Mouse (Mus musculus) limb, embryonic 14.5 days (tissue): ENCODE results near the gene Ssr2. TPM values are rescaled to one million over a fixed set of nuclear protein-coding genes. Genes with fewer than 3 reads are reported as not detected.
"Not testable (repeated sequence)": the region's sequence is repeated elsewhere in the genome, so short reads cannot be mapped to it uniquely, and the experiment has no call there.

ENCODE experiments used
- ATAC-seq: fragments of 200-750 bp; cut with Nextera tagmentation; 2 replicates; pipeline ENCODE4 v1.8.0; 2017; ENCODE audit warnings: low read depth, moderate number of reproducible peaks, moderate TSS enrichment; ENCODE audit not compliant: low FRiP score
- DNase-seq: peaks from one replicate; pipeline ENCODE4 v3.0.0-alpha.2; 2015; ENCODE audit warnings: low spot score
- H3K27ac ChIP-seq: fragments of 300-500 bp; sonication (generic); replicated peaks from 2 replicates; pipeline ENCODE4 v1.5.1; 2014; ENCODE audit warnings: low read depth, mild to moderate bottlenecking, low read length, moderate library complexity, mixed read lengths
- H3K27me3 ChIP-seq: fragments of 300-500 bp; sonication (generic); 2 replicates; pipeline ENCODE4 v1.6.1; 2014; ENCODE audit warnings: low read length, mixed read lengths; ENCODE audit not compliant: control insufficient read depth, insufficient read depth
- H3K36me3 ChIP-seq: fragments of 300-500 bp; sonication (generic); 2 replicates; pipeline ENCODE4 v1.6.1; 2014; ENCODE audit warnings: mild to moderate bottlenecking, low read length, moderate library complexity, mixed read lengths; ENCODE audit not compliant: control insufficient read depth, insufficient read depth
- H3K4me1 ChIP-seq: fragments of 300-500 bp; sonication (generic); 2 replicates; pipeline ENCODE4 v1.6.1; 2014; ENCODE audit warnings: antibody characterized with exemption, low read length, mixed read lengths; ENCODE audit not compliant: control insufficient read depth, insufficient read depth
- H3K4me2 ChIP-seq: fragments of 300-500 bp; sonication (generic); replicated peaks from 2 replicates; pipeline ENCODE4 v1.6.1; 2014; ENCODE audit warnings: low read depth, mild to moderate bottlenecking, low read length, moderate library complexity; ENCODE audit not compliant: severe bottlenecking
- H3K4me3 ChIP-seq: fragments of 300-500 bp; sonication (generic); replicated peaks from 2 replicates; pipeline ENCODE4 v1.5.1; 2014; ENCODE audit warnings: low read length
- H3K9ac ChIP-seq: fragments of 300-500 bp; sonication (generic); 2 replicates; pipeline ENCODE4 v1.6.1; 2014; ENCODE audit warnings: mild to moderate bottlenecking, low read depth, low read length, moderate library complexity; ENCODE audit not compliant: severe bottlenecking
- H3K9me3 ChIP-seq: fragments of 300-500 bp; sonication (generic); 2 replicates; pipeline ENCODE4 v1.6.1; 2016; ENCODE audit warnings: low read length; ENCODE audit not compliant: control insufficient read depth
- POLR2A ChIP-seq: fragments of 200-500 bp; IDR thresholded peaks from 2 replicates; pipeline ENCODE4 v1.8.0; 2012; ENCODE audit warnings: inconsistent platforms, mild to moderate bottlenecking, moderate library complexity, borderline replicate concordance; ENCODE audit not compliant: insufficient read depth, insufficient read length; ENCODE audit errors: extremely low read depth
- WGBS: fragments of 180-500 bp; shearing (Covaris S2); extraction: QIAGEN DNeasy Blood & Tissue Kit; methylation state at CpG from one replicate; pipeline ENCODE4 v1.1.7; 2014; 5-methylcytosine and 5-hydroxymethylcytosine counted together
- polyA plus RNA-seq, 2 experiments: library from polyadenylated mRNA; depleted of rRNA in 1 of 2; stranded (reverse) in 1 of 2; unstranded in 1 of 2; fragments of >200 nt; fragmentation: Nextera tagmentation in 1 of 2; extraction: Ambion mirVana in 1 of 2; gene quantifications; 2 replicates each; pipeline versions ENCODE4 v1.2.1 to v1.2.3; 2012 to 2014

Gene Ssr2
- polyA plus RNA-seq, 2 experiments = 325 to 422 TPM

DNA sequence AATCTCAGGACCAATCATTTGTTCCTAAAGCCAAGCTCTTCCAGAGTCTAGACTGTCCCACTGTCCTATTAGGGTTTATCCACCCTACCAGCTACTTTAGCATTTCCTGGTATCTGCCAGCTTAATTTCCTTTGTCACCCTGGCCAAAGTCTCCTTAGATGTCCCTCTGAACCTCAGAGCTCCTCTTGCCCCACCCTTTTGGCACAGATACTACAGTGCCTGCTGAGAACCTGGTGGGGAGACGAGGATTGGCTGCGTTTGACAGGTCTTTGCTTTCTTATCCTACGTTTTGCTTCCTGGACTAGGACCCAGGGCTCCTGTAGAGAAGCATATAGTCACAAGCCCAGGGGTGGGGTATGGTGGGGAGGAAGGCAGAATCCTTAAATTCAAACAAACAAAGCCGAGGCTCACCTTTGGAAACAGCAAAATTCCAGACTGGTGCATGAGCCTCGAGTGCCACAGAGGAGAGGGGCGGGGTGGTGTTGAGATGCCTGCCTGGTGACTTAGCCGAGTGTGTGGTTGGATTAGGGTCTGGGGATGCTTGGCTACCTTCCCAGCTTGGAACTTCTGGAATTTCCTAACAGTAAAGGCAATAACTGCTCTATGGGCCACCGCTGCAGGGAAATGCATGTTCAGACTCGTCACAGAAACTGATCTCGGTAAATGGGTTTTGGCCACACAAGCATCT, 18.4 kb downstream of the Ssr2 start:
- 36% methylated on average over 10 of the region's 10 CpGs for WGBS
- Histone ChIP-seq H3K4me3 (no peak overlapping the region), H3K9ac (no peak overlapping the region), H3K9me3 (no peaks in the 10 kb centered on the region), H3K4me1 (peaks cover 5% of the 10 kb centered on the region; the same call in 1 of the 2 replicates), H3K27me3 (no peaks in the 10 kb centered on the region), H3K36me3 (no peaks in the 10 kb centered on the region; the same call in 1 of the 2 replicates), H3K4me2 (peak overlapping the region; percentile 22; the same call in 1 of the 2 replicates), H3K27ac (no peak overlapping the region)
- ATAC-seq (peak; percentile 38; the same call in 1 of the 2 replicates), DNase-seq (peak; percentile 73)
- TF ChIP-seq POLR2A = no peak

DNA sequence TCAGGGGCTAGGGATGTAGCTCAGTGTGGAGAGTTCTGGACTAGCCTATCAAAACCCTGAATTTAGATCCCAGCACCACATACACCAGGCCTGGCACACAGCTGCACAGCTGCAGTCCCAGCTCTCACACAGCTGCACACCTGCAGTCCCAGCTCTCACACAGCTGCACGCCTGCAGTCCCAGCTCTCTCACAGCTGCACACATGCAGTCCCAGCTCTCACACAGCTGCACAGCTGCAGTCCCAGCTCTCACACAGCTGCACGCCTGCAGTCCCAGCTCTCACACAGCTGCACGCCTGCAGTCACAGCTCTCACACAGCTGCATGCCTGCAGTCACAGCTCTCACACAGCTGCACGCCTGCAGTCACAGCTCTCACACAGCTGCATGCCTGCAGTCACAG, 20.9 kb downstream of the Ssr2 start:
- not testable (repeated sequence) for H3K4me1 ChIP-seq

DNA sequence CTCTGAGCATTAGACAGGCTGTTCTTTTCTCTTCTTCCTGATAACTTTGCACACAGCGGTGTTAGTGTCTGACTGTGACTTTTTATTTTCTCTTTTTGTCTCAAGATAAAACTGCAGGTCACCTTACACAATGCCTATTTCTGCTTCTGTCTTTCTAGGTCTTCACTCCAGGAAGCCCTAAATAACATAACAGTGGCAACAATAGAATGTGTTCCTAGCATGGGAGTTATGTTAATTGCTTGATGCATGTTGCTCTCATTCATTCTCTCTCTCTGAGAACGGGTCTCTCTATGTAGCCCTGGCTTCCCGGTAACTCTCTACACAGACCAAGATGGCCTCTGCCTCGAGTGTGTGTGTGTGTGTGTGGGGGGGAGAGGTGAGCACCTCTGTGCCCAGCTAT, 26.8 kb downstream of the Ssr2 start:
- Histone ChIP-seq H3K4me2 (no peak overlapping the region), H3K4me1 (0 out of 2 replicates have a peak, but pooled peaks cover 2% of the 10 kb centered on the region), H3K27me3 (no peaks in the 10 kb centered on the region), H3K27ac (no peak overlapping the region), H3K9ac (no peak overlapping the region), H3K9me3 (no peaks in the 10 kb centered on the region), H3K4me3 (no peak overlapping the region), H3K36me3 (no peaks in the 10 kb centered on the region)
- ATAC-seq (no peak), DNase-seq (no peak)
- no peak for TF ChIP-seq POLR2A
- 79% methylated on average over 4 of the region's 4 CpGs for WGBS

More for the DNA sequence above, 20.9 kb downstream of the Ssr2 start:
- not testable (repeated sequence) for H3K36me3 ChIP-seq, H3K9me3 ChIP-seq, DNase-seq, H3K9ac ChIP-seq, H3K4me2 ChIP-seq, H3K27ac ChIP-seq, H3K4me3 ChIP-seq, H3K27me3 ChIP-seq, ATAC-seq
- 68% methylated on average over 4 of the region's 4 CpGs for WGBS

DNA sequence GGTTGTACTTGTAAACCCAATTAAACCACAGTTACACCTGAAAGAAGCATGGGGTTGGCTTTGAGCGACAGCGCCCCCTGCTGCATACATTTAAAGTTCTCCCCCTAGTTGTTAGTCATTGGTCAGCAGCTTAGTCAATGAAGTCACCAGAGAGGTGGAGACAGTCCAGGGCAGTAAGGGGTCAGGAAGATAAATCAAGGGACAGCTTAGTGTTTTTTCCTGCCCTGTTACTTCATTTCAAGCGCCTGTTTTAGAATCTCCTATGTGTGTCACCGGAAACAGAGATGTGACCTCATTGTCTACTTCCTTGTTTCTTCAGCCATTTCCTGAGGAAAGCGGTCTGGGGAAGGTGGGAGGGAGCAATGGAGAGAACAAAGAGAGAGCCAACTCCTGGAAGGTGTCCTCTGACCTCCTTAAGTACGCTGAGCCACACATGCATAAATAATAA, 28.1 kb downstream of the Ssr2 start:
- Histone ChIP-seq H3K36me3 (no peaks in the 10 kb centered on the region), H3K27me3 (no peaks in the 10 kb centered on the region), H3K9ac (no peak overlapping the region), H3K4me3 (no peak overlapping the region), H3K4me1 (0 out of 2 replicates have a peak, but pooled peaks cover 7% of the 10 kb centered on the region), H3K4me2 (no peak overlapping the region), H3K9me3 (no peaks in the 10 kb centered on the region), H3K27ac (no peak overlapping the region)
- no peak for ATAC-seq
- peak; percentile 65 for DNase-seq
- 24% methylated on average over 6 of the region's 6 CpGs for WGBS
- TF ChIP-seq POLR2A = no peak

DNA sequence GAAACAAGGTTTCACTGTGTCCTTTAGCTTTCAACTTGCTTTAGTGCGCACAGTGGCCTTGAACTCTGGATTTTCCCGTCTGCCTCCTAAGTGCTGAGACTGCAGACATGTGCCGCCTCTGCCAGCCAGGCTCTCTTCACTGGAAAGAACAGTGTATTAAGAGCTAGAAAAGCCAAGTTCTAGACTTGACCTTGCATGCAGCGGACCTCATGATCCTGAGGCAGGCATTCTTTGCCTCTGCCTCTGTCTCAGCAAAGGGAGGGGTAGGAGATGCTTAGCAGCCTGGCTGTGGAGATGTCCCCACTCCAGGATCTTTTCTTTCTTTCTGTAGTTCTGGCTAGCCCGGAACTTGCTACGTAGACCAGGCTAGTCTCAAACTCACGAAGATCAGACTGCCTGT, 29.2 kb downstream of the Ssr2 start:
- DNase-seq (no peak), ATAC-seq (no peak)
- Histone ChIP-seq H3K4me1 (0 out of 2 replicates have a peak, but pooled peaks cover 7% of the 10 kb centered on the region), H3K4me3 (no peak overlapping the region), H3K27me3 (no peaks in the 10 kb centered on the region), H3K9me3 (no peaks in the 10 kb centered on the region), H3K27ac (no peak overlapping the region), H3K36me3 (no peaks in the 10 kb centered on the region), H3K9ac (no peak overlapping the region), H3K4me2 (no peak overlapping the region)
- no peak for TF ChIP-seq POLR2A
- 88% methylated on average over 7 of the region's 7 CpGs for WGBS

DNA sequence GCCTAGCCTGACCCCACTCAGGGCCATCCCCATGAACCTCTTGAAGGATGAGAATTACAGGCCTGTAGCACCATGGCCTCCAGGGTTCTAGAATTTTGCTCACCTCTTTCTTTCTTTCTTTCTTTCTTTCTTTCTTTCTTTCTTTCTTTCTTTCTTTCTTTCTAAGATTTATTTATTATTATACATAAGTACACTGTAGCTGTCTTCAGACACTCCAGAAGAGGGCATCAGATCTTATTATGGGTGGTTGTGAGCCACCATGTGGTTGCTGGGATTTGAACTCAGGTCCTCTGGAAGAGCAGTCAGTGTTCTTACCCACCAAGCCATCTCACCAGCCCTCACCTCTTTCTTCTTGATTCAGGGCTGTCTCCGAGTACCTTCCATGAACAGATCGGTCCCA, 30.0 kb downstream of the Ssr2 start, which contains the start of gene Arhgef2:
Gene Arhgef2 (plus strand): TSS at position 301 of the 400 bp plus-strand sequence.
- WGBS = 90% methylated on average over 2 of the region's 2 CpGs
- H3K36me3 ChIP-seq, ATAC-seq, H3K27ac ChIP-seq, H3K27me3 ChIP-seq, H3K4me1 ChIP-seq, H3K4me2 ChIP-seq, H3K9ac ChIP-seq, H3K9me3 ChIP-seq, H3K4me3 ChIP-seq, DNase-seq: not testable (repeated sequence)
